Mouse (Mus musculus): ENCODE data around the gene Insr.
"Not testable (repeated sequence)": the region's sequence is repeated elsewhere in the genome, so short reads cannot be mapped to it uniquely, and the experiment has no call there.

Gene Insr

DNA sequence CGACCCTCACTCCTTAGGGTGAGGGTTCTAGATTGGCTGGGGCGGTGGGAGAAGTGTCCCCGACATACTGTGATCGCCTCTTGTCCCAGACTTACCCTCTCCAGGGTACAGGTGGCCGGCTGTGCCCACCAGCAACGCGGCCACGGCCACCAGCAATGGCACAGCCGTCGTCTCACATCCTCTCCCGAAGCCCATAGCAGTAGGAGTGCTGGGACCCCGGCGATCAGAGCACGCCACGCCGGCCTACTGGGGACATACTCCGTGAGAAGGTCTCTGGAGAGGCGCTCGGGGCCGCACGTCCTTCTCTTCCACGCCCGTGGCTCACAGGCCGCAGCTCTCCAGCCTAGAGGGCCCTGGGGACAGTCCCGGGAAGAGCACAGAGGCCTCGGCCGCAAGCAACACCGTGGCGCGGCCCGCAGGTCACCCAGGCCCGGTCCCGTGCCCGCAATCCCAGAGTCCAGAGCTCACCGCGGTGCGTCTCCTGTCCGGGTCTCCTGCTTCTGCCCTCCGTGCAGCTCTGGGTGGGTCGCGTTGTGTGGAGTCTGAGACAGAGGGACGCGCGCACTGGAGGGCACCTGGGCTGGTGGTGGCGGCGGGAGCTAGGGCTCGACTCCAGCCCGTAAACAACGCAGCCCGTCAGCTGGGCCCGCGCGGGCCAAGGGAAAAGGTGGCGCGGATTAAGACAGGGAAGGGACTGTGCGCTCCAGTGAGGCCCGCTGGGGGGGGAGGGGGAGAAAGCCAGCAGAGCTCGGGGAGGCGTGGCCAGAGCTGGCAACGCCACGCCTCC lies at the start of gene Insr:
Insr (minus strand) TSS at position 684 of the 787 bp plus-strand sequence.
- peak; percentile 88 to 91 for DNase-seq (ENCODE audit: low spot score in 2 of 2)

DNA sequence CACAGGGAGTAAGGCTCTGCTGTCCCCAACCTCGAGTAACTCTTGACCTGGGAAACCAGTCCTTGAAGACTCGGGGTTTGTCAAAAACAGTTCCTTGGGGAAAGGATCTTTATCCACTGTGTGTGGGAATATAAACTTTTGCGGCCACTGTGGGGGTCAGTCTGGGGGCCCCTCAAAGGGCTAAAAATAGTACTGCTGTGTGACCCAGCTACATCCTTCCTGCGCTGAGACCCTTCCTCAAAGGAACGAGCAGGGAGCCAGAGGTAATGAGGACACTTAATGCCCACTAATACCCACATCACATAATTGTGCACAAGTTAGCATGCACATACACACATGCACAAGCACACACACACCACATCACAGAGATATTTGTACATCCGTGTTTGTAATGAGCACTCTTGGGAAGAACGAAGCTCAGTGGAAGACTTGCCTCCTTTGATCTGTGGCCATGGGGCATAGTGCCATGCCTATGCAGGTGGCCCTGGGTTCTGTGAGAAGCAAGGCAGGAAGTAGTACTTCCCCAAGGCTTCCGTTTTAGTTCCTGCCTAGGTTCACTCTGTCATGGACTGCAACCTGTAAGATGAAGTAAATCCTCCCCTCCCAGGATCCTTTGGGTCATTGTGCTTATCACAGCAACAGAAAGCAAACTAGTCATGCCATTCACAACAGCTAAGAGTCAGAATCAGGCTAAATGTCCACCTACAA lies 48.3 kb upstream of the Insr start:
- no peak for DNase-seq (ENCODE audit: low spot score in 2 of 2)

DNA sequence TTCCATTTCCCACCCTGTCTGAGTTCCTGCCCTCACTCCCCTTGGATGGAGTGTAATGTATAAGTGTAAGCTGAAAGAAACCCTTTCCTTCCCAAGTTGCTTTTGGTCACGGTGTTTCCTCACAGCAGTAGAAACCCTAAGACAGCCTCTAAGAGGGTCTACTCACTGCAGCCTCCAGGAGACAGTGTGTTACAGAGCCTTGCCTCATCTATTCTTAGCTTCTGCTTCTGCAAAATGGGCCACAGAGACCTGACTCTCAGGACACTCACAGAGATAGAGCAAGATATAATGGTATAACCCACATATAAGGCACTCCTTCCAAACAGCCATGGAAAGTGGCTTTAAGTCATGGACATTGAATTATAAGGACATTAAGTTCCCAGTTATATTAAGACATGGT lies 47.6 kb upstream of the Insr start:
- no peak for DNase-seq (ENCODE audit: low spot score in 2 of 2)

DNA sequence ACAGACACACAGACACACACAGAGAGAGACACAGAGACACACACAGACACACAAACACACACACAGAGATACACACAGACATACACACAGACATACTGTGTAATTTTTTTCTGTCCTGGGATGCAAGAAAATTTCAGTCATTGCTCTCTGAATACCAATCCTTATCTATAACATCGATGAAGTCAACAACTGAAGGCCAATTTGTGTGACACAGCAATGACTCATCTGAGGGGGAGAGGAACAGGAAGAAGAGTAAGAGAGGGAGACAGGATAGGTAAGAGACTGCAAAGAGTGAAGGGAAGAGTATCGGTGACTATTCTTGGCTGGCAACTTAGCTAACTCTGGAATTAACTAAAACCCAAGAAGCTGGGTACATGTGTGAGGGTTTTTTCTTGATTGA lies 44.8 kb upstream of the Insr start:
- DNase-seq (ENCODE audit: low spot score in 2 of 2), result no peak

DNA sequence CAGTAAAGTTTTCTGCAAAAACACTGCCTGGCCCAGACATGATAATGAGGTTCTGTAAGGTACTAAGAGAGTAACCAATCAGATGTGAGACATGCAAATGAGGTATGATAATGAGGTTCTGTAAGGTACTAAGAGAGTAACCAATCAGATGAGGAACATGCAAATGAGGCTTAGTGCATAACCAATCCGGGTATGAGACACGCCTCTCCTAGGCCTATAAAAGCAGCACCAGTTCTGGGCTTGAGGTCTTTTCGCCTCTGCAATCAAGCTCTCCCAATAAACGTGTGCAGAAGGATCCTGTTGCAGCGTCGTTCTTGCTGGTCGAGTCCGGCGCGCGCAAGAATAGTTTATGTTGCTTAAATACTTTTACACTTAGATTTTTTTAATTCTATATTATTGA lies 39.9 kb upstream of the Insr start:
- not testable (repeated sequence) for DNase-seq (ENCODE audit: low spot score in 2 of 2)

DNA sequence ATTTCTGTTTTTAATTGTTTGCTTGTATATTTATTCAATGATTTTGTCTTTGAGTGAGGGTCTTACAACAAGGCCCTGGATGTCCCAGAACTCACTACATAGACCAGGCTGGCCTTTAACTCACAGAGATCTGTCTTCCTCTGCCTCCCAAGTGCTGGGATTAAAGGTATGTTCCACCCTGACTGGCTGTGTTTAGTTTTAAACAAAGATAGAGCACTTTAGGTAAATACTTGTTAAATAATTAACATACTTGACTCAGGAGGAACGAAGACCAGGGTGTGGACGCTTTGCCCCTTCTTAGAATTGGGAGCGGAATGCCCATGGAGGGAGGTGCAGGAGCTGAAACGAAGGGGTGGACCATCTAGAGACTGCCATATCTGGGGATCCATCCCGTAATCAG lies 37.2 kb upstream of the Insr start:
- no peak for DNase-seq (ENCODE audit: low spot score in 2 of 2)

DNA sequence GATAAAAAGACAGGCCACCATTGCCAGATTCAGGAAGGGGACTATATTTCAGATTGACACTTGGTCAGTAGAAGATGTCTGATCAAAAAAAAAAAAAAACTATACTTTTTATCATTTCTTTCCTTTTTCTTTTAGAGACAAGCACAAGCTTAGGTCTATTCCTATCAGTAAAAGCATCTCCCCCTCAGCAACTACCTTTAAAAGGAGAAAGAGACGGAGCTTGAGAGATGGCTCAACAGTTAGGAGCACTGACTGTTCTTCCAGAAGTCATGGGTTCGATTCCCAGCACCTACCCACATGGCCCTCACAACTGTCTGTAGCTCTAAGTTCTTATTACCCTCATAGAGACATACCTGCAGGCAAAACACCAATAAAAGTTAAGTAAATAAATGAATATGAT lies 34.9 kb upstream of the Insr start:
- DNase-seq (ENCODE audit: low spot score in 2 of 2), result no peak

DNA sequence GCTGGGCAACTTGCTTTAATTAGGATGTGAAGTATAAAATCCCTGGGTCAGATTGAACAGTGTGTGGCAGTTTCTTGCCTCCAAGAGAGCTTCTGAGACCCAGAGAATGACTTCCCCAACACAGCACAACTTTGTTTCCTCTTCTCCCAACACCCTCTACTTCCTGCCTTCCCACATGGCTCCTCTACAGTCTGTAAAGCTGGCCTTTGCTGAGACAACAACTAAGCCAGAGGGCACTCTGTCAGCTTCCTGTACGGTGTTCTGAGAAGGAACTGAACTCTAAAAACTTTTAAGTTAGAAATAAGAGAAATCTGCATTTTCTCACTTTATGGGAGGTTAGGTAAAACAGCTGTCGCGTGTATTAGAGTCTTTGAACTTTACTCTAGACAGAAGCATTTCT lies 34.4 kb upstream of the Insr start:
- no peak for DNase-seq (ENCODE audit: low spot score in 2 of 2)

DNA sequence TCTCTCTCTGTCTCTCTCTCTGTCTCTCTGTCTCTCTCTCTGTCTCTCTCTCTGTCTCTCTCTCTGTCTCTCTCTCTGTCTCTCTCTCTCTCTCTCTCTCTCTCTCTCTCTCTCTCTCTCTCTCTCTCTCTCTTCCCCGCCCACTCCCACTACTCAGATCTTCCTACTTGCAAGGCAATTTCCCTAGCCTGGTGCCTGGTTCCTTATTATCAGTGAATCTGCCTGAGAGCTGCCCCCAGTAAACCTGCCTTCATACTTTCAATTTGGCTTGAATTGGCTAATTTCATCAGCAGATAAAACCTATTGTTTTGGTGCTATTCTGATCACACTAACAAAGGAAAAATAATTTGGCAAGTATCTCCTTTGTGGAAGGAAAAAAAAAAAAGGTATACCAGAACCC lies 34.0 kb upstream of the Insr start:
- not testable (repeated sequence) for DNase-seq (ENCODE audit: low spot score in 2 of 2)

DNA sequence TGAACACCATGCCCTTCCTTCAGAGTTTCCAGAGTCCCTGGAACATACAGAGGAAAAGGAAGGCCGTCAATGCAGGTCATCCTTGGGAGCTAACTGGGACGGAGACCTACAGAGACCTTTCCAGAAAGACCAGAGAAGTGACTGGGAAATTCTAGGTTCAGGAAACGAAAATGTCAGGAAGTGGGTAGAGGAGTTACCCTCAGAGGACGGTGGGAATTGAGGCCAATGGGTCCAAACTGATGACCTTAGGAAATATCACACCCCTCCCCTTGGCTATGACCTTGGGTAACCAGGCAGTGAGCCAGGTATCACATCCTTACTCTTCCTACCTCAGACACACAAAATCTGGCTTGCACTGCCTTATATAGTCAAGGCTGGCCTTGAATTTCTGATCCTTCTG lies 32.1 kb upstream of the Insr start:
- DNase-seq (ENCODE audit: low spot score in 2 of 2), result no peak

DNA sequence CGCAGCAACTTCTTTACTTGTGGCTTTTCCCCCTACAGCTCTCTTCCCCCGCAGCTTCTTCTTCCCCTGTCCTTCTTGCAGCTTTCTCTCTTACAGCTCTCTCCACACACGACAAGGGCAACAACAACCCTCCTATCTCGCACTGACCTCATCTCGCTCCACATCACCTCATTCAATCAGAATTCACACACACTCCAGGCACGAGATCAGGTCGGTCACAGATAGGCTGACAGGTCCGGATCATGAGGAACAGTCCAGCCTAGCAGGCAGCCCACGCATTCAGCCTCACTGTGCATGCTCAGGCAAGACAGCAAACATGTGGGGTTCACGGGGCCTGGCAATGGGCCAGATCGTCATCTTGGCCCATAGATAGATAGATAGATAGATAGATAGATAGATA lies 30.2 kb upstream of the Insr start:
- no peak for DNase-seq (ENCODE audit: low spot score in 2 of 2)

DNA sequence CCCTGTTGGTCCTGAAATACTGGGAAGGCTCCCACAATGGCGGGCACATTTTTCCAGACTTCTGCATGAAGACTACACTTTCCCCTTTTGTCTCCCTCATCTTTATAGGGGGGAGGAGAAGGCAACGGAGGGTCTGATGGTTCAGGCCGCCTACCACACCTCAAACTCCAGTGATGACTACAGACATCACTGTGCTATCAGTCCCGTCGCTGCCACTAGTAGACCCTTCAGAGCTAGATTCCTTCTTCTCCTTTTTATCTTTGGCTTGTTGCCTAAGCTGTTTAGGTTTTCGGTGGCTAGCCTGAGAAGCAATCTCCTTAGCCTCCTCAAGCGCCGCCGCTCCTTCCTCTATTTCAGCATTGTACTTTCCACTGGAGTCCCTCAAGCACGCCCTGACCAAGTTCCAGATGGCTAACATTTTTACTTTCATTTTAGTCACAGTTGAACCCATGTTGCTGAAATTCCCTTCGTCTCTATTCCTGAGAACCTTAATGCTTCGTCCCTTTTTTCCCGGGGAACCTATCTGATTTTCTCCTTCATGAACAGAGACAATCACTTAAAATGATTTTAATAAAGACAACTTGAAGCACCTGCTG lies 28.9 kb upstream of the Insr start:
- DNase-seq (ENCODE audit: low spot score in 2 of 2), result not testable (repeated sequence)

DNA sequence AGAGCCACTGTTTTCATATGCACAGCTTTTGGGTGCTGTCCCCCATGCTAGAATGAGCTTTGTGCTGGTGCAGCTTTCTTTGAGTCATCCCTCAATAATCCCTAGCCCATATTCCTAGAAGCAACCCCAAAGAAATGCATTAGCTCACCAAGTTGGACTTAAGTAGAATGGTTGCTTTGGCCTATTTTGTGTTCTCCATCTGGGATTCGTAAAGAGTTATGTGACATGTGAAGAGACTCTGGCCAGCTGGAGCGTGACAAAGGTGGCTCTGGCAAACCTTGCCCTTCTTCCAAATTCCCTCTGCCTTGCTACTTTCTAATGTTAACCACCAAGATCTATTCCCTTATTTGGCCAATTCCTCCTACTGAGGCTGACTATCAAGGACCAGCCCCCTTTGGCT lies 22.7 kb upstream of the Insr start:
- no peak for DNase-seq (ENCODE audit: low spot score in 2 of 2)

DNA sequence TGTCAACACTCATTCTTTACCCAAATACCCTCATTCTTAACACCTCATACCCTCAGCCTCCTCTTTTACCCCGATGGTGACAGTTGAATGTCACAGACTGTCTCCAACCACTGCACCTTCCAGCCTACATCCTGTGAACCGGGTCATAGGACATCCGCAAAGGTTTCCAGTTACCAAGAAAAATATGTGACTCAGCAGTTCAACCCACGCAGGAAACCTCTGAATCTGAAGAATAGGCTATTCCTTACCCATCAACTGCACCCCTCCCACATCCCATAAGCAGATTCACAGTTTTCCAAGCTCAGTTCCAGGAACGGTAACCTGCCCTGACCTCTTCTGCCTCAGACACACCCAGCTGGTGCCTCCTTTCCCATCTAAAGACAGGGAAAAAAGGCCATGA lies 19.9 kb upstream of the Insr start:
- no peak for DNase-seq (ENCODE audit: low spot score in 2 of 2)

DNA sequence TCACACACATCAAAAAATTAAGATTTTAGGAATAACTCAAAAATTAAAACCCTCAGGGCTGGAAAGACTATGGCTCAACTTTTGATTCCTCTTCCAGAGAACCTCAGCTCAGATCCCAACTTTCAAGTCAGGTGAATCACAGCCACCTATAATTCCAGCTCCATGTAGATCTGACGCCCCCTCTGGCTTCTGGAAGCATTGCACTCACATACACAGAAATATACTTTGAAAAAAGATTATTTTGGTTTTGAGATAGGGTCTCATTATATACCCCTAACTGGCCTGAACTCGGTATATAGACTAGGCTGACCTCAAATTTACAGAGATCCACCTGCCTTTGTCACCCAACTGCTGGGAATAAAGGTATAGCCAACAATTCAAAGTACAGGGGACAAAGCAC lies 6.4 kb upstream of the Insr start:
- no peak for DNase-seq (ENCODE audit: low spot score in 2 of 2)

DNA sequence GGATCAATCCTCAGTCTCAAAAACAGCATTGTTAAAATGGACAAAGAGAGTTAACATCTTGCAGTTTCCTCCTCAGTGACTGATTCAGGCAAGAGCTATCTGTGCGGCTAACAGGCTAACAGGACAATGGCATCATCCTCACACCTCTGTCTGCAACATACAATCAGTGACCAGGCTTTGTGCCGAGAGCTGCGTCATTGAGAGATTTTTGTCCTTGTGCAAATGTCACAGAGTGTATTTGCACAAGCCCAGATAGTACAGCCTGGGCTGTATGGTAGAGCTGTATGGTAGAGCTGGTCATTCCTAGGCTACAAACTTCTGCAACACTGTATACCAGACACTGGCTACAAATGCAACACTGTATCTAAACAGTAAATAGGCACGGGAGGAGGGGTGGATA lies 5.2 kb upstream of the Insr start:
- no peak for DNase-seq (ENCODE audit: low spot score in 2 of 2)

DNA sequence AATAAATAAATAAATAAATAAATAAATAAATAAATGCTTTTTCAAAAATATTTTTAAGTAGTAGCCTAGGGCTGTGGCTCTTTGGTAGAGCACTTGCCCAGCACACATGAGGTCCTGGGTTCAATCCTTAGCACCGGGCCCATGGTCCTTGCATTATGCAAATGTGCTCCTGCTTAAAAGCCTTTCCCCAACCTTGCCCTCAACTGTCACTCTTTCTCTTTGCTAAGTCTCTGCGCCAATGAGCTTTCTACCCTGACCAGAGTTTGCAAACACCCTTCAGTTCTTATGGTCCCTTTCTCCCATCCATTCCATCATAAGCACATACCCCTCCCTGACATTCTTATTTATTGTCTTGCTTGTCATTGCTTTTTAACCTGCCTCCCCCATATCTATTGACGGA lies 1.9 kb upstream of the Insr start:
- no peak for DNase-seq (ENCODE audit: low spot score in 2 of 2)

DNA sequence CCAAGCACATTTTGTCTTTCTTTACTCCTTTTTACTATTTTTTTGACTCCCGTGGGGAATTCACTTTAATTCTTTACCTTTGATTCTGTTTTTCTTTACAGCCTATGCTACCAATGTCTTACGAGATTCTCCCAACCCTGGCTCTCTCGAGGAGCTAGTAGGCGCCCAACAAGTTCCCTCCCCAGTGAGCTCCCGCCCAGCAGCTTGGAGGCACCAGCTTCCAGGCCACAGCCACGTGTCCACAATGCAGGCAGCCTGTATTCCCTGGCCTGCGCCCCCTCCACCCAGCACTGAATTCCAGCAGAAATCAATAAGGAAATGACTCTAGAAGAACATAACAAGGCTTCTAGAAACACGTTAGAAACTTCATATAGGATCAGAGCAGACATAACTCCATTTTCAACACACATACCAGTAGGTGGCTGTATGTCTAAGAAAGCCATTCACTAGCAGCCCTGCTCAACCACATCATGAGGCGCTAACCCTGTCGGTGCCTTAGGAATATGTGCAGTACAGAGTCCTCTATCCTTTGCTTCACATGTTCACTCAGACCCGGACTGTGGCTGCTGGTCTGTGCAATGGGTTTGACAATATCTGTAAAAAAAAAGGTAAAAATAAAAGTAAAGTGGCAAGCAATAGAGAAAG lies 971 bp upstream of the Insr start:
- peak; percentile 12 to 18 for DNase-seq (ENCODE audit: low spot score in 2 of 2)

DNA sequence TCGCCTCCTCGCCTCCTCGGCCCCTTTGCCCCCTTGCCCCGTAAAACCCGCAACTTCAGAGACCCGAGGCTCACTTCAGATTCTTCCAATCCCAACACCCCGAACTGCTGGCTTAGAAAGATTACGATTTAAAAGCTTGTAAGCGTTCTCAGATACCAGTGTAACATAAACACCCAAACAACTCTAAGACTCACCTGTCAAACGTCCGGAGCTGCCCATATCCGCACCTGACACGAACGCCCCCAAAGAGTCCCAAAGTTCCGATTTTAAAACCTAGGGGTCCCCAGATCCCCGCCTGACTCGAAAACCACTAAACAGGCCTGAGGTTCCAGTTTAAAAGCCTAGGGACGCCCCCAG lies 282 bp upstream of the Insr start:
- DNase-seq (ENCODE audit: low spot score in 2 of 2), result no peak

DNA sequence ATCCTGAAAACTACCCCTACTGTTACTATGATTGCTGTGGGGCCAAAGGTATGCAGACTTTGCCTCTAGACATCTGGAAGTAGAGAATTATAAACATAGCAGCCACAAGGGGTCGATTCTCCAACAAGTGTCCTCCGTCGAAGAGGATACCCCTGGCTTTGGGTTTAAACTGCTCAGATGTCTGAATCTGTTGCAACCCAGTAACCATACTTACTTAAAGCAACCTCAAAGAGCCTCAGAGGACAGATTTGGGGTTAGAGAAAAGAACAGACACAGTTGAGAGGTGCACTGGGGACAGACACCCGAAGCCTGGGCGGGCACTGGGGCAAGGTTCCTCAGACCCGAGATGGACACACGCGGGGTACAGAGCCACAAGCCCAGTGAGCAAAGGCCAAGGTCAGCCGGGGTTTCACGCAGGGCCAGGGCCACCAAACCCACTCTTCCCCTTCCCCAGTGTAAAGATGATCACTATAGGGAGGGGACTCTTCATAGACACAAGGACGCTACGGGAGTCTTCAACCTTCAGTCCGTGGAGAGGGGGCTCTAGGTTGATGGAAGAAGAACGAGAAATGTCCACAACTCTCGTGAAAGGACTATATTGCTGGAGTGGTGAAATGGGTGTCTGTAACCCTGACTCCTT lies 1.1 kb downstream of the Insr start:
- DNase-seq (ENCODE audit: low spot score in 2 of 2), result no peak

DNA sequence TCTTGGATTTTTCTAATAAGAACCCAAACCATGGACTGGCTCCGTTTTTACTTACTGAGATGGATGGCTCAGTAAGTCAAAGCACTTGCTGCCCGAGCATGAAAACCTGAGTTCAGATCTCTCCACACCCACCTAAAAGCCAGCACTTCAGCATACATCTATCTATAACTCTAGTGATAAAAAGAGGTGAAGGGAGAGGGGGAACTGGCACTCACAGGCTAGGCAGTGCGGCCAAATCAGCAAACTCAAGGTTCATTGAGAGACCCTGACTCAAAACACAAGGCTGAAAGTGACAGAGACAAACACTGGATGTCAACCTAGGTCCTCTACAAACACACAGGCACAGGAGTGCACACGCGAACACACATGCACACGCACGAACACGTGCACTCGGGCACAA lies 2.2 kb downstream of the Insr start:
- no peak for DNase-seq (ENCODE audit: low spot score in 2 of 2)

DNA sequence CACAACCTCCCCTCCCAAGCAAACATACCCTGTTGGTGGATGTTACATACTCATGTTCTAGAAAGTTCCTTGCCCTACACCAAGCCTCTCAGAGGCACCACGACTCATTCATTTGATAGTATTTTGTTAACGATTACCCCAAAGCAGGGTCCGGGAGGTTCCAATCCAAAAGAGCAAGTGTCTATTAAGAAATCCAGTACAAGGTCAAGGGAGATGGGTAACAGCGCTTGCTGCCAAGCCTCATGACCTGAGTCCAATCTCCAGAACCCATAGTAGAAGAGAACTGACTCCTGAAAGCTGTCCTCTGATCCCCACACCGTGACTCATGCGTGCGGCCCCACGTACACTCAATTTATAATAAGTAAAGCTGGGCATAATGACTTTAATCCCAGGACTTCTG lies 3.4 kb downstream of the Insr start:
- DNase-seq (ENCODE audit: low spot score in 2 of 2), result no peak
